Mouse (Mus musculus): ENCODE data around the gene Hs3st5. TPM values are rescaled to one million over a fixed set of nuclear protein-coding genes. Genes with fewer than 3 reads are reported as not detected.

Gene Hs3st5
- total RNA-seq, 2 experiments from 2014 or later: 5.2 to 8.5 TPM

DNA sequence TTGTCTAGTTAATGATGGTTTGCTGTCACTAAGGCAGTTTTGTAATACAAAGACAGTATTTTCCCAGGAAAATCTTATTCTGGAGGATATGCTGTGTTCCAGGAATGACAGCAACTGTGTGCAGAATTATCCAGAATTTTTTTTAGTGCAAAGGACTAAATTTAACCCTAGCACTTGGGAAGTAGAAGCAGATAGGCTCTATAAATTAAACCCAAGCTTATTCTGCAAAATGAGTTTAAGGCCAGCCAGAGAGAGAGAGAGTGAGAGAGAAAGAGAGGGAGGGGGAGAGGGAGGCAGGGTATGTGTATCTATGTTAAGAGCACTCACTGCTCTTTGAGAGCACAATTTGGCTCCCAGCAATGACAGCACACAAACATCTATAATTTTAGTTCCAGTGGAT, 267.0 kb downstream of the Hs3st5 start:
- intact Hi-C loops (cut with DNase I): no loop called here
- TF ChIP-seq CTCF (IDR thresholded peaks at IDR 0.05): no peak
- no peak overlapping the region for H3K4me3 ChIP-seq

DNA sequence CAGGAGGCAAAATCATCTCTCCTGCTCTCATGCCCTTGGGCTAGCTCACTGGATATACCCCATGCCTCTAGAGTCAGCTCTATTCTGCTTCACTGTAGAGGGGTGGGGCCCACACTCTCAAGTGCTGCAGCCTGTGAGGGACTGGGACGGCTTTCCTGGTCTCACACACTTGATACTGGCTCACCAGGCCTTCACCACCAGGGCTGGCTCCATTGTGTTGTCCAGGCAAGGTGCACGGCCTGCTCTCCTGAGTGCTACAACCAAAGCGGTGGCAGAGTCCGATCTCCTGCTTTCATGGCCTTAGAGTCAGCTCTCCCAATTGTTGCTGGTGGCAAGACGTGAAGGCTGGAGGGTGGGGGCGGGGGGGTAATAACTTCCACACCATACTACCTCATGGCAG, 268.3 kb downstream of the Hs3st5 start:
- intact Hi-C loops (cut with DNase I): no loop called here
- no peak for DNase-seq
- no peak overlapping the region for H3K27ac ChIP-seq
- TF ChIP-seq CTCF (IDR thresholded peaks at IDR 0.05): no peak
- H3K4me3 ChIP-seq: no peak overlapping the region

More for the DNA sequence above, 267.0 kb downstream of the Hs3st5 start:
- no peak for DNase-seq
- no peak overlapping the region for H3K27ac ChIP-seq

DNA sequence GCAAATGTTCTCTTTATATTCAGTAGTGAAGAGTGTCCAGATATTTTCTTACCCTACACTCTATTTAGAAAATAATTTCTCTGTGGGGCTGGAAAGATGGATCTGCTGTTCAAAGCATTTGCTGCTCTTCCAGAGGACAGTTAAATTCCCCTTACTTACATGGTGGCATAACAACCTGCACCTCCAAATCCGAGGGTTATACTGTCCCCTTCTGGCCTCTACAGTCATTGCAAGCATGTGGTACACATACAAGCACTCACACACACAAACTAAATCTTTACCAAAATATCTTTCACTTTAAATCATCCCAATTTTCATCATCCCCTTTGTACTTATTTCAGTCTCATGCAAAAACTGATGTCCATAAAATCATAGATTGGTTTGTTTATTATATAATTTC, 275.0 kb downstream of the Hs3st5 start:
- intact Hi-C loops (cut with DNase I): no loop called here
- DNase-seq: no peak

DNA sequence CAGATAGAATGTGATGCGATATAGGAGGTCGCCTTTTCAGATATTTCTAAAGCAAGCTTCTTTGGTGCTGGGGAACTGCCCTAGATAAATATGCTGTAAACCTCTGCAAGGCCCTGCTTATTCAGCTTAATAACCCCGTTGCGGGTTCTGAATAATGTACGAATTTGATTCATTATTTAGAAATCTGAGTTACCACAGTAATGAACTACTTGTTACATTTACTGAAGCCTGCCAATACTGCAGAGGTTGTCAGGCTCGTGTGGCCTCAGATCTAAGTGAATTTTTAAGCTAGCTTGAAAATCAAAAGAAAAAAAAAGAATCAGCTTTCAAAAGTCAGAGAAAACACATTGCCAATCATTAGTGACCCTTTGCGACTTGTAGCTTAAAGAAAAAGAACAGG, 280.4 kb downstream of the Hs3st5 start:
- intact Hi-C loops (cut with DNase I): no loop called here
- no peak overlapping the region for H3K27ac ChIP-seq
- TF ChIP-seq CTCF (IDR thresholded peaks at IDR 0.05): no peak
- no peak for DNase-seq
- H3K4me3 ChIP-seq: no peak overlapping the region

More for the DNA sequence above, 275.0 kb downstream of the Hs3st5 start:
- H3K4me3 ChIP-seq: no peak overlapping the region
- TF ChIP-seq CTCF (IDR thresholded peaks at IDR 0.05): peak; percentile 45
- H3K27ac ChIP-seq: no peak overlapping the region

DNA sequence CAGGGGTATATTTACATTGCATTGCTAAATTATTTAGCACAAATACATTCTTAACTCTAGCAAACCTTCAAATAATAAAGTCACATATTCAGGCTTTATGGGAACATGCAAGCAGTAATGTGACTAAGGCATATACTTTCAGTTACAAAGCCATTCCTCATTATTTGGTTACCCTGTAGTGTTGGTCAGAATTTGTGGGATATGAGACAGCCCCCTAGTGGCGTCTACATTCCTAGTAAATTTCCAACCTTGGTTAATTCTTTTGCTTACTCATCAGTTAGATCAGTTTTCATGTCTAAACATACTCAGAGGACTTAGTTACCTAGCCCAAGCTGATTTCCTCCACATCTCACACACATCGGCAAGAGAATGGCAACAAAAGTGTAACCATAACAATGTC, 285.2 kb downstream of the Hs3st5 start:
- DNase-seq: no peak
- Histone ChIP-seq H3K27ac (no peak overlapping the region), H3K4me3 (no peak overlapping the region)
- TF ChIP-seq CTCF (IDR thresholded peaks at IDR 0.05): peak; percentile 55
- intact Hi-C loops (cut with DNase I): loop anchor here (5.0 kb wide), 1 partner anchor 244 kb away; no protein-coding TSS in a partner anchor

DNA sequence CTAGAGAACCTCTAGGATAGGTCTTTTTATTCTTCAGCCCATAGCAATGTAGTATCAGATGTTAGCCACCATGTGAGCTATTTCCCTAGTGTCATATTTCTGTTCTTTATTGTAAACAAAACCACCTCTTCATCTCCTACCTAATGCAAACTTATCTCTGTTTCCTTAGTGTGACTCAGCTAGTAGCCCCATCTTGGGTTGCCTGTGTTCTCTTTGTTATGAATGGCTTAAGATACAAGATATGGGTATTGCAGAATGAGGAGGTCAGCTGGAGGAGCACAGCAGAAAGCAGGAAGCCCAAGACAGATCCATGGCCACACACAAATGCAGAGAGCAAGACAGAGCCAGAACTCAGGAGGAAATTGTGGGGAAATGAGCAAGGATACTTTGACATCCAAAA, 288.7 kb downstream of the Hs3st5 start:
- DNase-seq: no peak
- Histone ChIP-seq H3K4me3 (no peak overlapping the region), H3K27ac (no peak overlapping the region)
- intact Hi-C loops (cut with DNase I): no loop called here
- no peak for TF ChIP-seq CTCF (IDR thresholded peaks at IDR 0.05)

DNA sequence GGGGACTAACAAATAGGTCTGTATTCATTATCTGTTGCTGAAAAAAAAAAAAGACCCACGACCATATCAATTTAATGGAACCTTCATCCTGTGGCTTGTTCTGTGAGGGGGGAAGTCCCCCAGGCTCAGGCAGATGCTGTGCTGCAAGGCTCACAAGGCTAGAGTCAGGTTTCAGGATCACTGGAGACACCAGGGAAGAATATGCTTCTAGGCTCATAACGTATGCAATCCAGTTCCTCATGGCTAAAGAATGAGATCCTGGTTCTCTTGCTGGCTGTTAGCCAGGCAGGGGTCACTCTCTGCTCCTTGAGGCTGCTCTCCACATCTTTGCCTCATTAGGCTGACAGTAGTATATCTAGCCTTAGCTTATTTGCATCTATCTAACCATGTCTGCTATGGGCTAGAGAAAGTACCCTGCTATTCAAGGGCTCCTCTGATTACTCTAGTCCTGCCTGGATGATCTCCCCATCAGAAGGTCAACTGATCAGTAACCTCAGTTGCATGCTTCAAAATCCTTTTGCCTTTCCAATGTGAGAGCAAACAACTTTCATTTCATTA, 294.4 kb downstream of the Hs3st5 start:
- Histone ChIP-seq H3K4me3 (no peak overlapping the region), H3K27ac (no peak overlapping the region; the same call in 1 of the 2 replicates)
- no peak for TF ChIP-seq CTCF (IDR thresholded peaks at IDR 0.05)
- intact Hi-C loops (cut with DNase I): no loop called here
- no peak for DNase-seq

DNA sequence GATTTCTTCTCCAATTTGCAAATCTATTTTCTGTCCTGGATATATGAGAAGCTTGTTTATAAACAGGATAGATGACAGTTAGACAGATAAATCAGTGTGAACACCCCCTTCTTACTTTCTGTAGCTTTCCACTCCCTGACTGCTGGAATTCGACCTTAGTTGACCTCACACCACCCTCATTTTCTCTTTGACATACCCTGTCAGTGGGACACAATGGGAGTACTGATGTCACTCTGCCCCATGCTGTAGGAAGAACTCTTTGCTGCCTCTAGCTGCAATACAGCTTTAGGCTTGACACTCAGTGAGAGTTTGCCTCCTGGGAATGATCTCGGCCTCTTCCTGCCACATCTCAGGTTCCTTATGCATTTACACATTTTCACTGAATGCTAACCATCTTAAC, 297.1 kb downstream of the Hs3st5 start:
- DNase-seq: no peak

DNA sequence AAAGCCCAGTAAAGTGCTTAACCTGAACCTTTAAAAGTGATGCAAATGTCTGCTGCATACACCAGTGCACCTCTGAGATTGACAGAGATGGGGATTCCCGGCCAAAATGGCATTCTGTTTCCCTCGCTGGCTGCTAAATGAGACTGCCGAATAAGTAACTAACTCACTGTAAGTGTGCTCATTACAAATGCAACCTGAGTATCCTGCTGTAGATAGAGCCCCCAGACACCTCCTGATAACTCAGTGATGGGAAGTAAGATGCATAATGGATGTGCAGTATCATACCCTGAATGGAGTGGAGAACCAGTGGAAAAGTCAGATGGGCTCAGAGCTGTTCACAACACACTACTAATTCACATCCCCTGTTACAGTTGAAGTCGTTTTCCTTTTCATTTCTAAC, 298.7 kb downstream of the Hs3st5 start:
- TF ChIP-seq CTCF (IDR thresholded peaks at IDR 0.05): no peak
- no peak overlapping the region for H3K4me3 ChIP-seq
- no peak overlapping the region for H3K27ac ChIP-seq
- no peak for DNase-seq
- intact Hi-C loops (cut with DNase I): no loop called here

More for the DNA sequence above, 297.1 kb downstream of the Hs3st5 start:
- H3K4me3 ChIP-seq: no peak overlapping the region
- peak overlapping the region; percentile 79 for H3K27ac ChIP-seq
- peak; percentile 52 for TF ChIP-seq CTCF (IDR thresholded peaks at IDR 0.05)
- intact Hi-C loops (cut with DNase I): no loop called here

DNA sequence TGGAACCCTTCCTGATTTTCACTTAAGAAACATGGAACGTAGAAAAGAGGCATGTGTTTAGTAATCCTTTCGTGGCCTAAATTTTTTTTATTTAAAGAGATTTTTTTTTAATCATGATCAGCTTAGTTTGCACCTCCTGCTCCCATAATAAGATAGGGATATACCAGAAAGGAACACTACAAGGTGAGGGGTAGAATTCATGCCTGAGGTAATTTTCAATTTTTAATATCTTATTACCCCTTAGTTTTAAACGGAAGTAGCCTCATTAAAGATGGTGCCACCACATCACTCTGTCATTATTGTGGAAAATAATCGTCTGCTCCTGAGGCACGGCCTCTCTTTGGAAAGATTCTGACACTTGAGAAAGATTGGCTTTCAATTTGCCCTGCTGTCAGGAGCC, 299.2 kb downstream of the Hs3st5 start:
- no peak for TF ChIP-seq CTCF (IDR thresholded peaks at IDR 0.05)
- DNase-seq: no peak
- Histone ChIP-seq H3K4me3 (no peak overlapping the region), H3K27ac (no peak overlapping the region)
- intact Hi-C loops (cut with DNase I): no loop called here

DNA sequence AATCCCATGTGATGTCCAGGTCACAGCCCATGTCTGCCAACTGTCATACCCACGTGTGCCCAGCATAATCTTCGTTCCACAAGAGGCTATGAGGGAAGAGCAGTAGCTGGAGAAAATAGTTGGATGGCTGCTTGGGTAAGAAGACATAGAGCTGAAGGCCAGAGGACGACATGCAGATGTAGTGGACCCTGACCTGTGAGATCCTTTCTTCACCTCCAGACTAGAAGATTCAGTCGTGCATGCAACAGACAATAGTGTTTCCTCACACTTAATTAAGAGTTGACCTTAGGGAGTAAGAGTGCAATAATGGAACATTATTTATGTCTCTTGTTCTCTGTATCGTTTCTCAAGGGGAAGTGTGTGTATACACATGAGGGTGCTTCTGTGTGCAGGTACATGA, 300.4 kb downstream of the Hs3st5 start:
- no peak overlapping the region for H3K4me3 ChIP-seq
- no peak for TF ChIP-seq CTCF (IDR thresholded peaks at IDR 0.05)
- intact Hi-C loops (cut with DNase I): no loop called here
- H3K27ac ChIP-seq: no peak overlapping the region
- DNase-seq: no peak

DNA sequence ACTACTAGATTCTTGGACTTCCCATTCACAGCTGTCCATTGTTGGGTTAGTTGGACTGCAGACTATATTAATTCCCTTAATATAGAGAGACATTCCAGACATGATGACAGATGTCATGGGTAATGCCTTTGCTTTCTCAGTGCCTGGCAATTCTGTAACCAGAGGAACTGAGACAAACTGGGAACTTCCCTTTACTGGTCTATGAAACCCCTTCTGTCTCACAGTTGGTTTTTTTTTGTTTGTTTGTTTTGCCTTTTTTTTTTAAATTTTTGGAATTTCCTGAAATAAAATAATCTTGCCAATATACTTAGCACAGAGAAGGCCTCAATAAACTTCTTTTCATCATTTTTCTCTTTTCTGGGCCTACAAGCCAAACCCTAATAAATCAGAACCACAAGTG, 312.3 kb downstream of the Hs3st5 start:
- intact Hi-C loops (cut with DNase I): no loop called here
- no peak overlapping the region for H3K27ac ChIP-seq
- no peak for DNase-seq
- H3K4me3 ChIP-seq: no peak overlapping the region
- TF ChIP-seq CTCF (IDR thresholded peaks at IDR 0.05): no peak

DNA sequence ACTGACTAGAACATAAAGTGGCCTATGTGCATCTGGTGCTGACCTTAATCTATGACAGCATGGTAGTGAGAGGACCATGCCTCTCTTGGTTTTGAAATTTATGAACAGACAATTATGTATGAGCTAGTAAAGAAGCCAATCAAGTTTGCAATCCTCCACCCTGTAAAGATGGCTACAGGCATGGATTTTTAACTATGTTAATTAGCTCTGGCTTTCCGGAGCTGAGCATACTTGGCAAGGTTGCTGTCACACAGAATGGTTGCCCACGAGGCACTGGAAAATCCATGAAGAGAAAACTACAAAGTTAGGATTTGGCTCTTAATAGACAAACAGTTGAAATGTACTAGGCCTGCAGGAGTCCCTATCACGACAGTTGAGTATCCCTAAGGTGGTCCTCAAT, 322.5 kb downstream of the Hs3st5 start:
- no peak for TF ChIP-seq CTCF (IDR thresholded peaks at IDR 0.05)
- no peak overlapping the region for H3K27ac ChIP-seq
- DNase-seq: no peak
- intact Hi-C loops (cut with DNase I): no loop called here
- H3K4me3 ChIP-seq: no peak overlapping the region

DNA sequence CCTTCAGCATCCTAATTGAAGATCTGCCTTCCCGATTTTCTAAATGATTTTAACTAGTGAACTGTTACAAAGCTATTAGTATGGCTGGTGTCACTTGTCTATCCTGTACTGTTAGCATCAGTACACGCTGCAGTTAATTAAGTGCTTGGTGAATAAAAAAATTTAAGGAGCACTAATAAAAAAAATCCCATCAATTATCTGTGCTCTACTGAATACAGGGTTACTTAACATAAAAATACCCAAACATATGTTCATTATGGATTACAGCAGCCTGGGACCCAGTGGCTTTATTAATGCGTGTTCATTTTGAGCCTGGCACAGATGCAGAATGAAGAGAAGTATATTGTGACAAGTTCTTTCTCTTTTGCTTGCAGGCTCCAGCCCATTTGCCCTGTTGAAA, 325.6 kb downstream of the Hs3st5 start:
- intact Hi-C loops (cut with DNase I): loop anchor here (5.0 kb wide), 1 partner anchor 65 kb away; no protein-coding TSS in a partner anchor
- no peak for TF ChIP-seq CTCF (IDR thresholded peaks at IDR 0.05)
- Histone ChIP-seq H3K27ac (no peak overlapping the region), H3K4me3 (no peak overlapping the region)
- no peak for DNase-seq

All from gastrocnemius, adult 2 months (tissue).